Mouse (Mus musculus) heart, embryonic 13.5 days (tissue): ENCODE measurements around the gene Il1rapl2. TPM values are rescaled to one million over a fixed set of nuclear protein-coding genes. Genes with fewer than 3 reads are reported as not detected.

ENCODE experiments used
- ATAC-seq: fragments of 200-750 bp; cut with Nextera tagmentation; 2 replicates; pipeline ENCODE4 v1.8.0; 2017; ENCODE audit warnings: moderate TSS enrichment; ENCODE audit not compliant: insufficient number of reproducible peaks, low FRiP score, low TSS enrichment; ENCODE audit errors: extremely low read depth
- H3K27ac ChIP-seq: fragments of 300-500 bp; sonication (generic); replicated peaks from 2 replicates; pipeline ENCODE4 v1.5.1; 2015; ENCODE audit warnings: moderate library complexity, mild to moderate bottlenecking, inconsistent platforms
- H3K27me3 ChIP-seq: fragments of 300-500 bp; sonication (generic); replicated peaks from 2 replicates; pipeline ENCODE4 v1.6.1; 2015; ENCODE audit warnings: mild to moderate bottlenecking, inconsistent platforms
- H3K36me3 ChIP-seq: fragments of 300-500 bp; sonication (generic); 2 replicates; pipeline ENCODE4 v1.6.1; 2015; ENCODE audit warnings: mild to moderate bottlenecking, inconsistent platforms
- H3K4me1 ChIP-seq: fragments of 300-500 bp; sonication (generic); 2 replicates; pipeline ENCODE4 v1.6.1; 2015; ENCODE audit warnings: inconsistent platforms
- H3K4me2 ChIP-seq: fragments of 300-500 bp; sonication (generic); 2 replicates; pipeline ENCODE4 v1.6.1; 2015; ENCODE audit warnings: inconsistent platforms, mild to moderate bottlenecking, moderate library complexity
- H3K4me3 ChIP-seq: fragments of 300-500 bp; sonication (generic); 2 replicates; pipeline ENCODE4 v1.5.1; 2015; ENCODE audit warnings: moderate library complexity, mild to moderate bottlenecking, inconsistent platforms
- H3K9ac ChIP-seq: fragments of 300-500 bp; sonication (generic); 2 replicates; pipeline ENCODE4 v1.6.1; 2015; ENCODE audit warnings: inconsistent platforms, mild to moderate bottlenecking, moderate library complexity
- H3K9me3 ChIP-seq: fragments of 300-500 bp; sonication (generic); 2 replicates; pipeline ENCODE4 v1.6.1; 2016; ENCODE audit warnings: inconsistent platforms
- WGBS: fragments of 180-500 bp; shearing (Covaris S2); methylation state at CpG from one replicate; pipeline ENCODE4 v1.1.7; 2015; ENCODE audit warnings: mixed read lengths; 5-methylcytosine and 5-hydroxymethylcytosine counted together
- polyA plus RNA-seq: library from polyadenylated mRNA; unstranded; fragments of >200 nt; fragmentation: Nextera tagmentation; extraction: Ambion mirVana; gene quantifications from 2 replicates; pipeline ENCODE4 v1.2.1, GENCODE M21; 2015

Il1rapl2 gene
- polyA plus RNA-seq, 1 experiment from 2014 or later: not detected

- Histone ChIP-seq H3K9me3 (no peaks in the 10 kb centered on the region), H3K27ac (no peak overlapping the region), H3K9ac (no peak overlapping the region), H3K36me3 (no peaks in the 10 kb centered on the region), H3K4me3 (no peak overlapping the region), H3K4me2 (no peak overlapping the region), H3K27me3 (no peaks in the 10 kb centered on the region), H3K4me1 (no peaks in the 10 kb centered on the region)
- ATAC-seq: no peak
These were observed 1261.5 kb downstream of the Il1rapl2 start for GRCm38 (mm10) chrX:138831876-138832275.

GRCm38 (mm10) chrX:138833894-138834293, 1263.5 kb downstream of the Il1rapl2 start:
- no peaks in the 10 kb centered on the region for H3K27me3 ChIP-seq
- 55% methylated on average over 2 of the region's 2 CpGs for WGBS
- ATAC-seq: no peak

GRCm38 (mm10) chrX:138838381-138838780, 1268.0 kb downstream of the Il1rapl2 start:
- no peak for ATAC-seq
- H3K27me3 ChIP-seq: no peaks in the 10 kb centered on the region
- WGBS: 69% methylated on average over 3 of the region's 3 CpGs

More at GRCm38 (mm10) chrX:138833894-138834293, 1263.5 kb downstream of the Il1rapl2 start:
- no peaks in the 10 kb centered on the region for H3K9me3 ChIP-seq
- H3K4me1 ChIP-seq: no peaks in the 10 kb centered on the region
- no peak overlapping the region for H3K9ac ChIP-seq
- no peak overlapping the region for H3K4me2 ChIP-seq
- H3K4me3 ChIP-seq: no peak overlapping the region
- H3K36me3 ChIP-seq: no peaks in the 10 kb centered on the region
- H3K27ac ChIP-seq: no peak overlapping the region

More at GRCm38 (mm10) chrX:138838381-138838780, 1268.0 kb downstream of the Il1rapl2 start:
- H3K9ac ChIP-seq: no peak overlapping the region
- H3K27ac ChIP-seq: no peak overlapping the region
- no peak overlapping the region for H3K4me2 ChIP-seq
- no peaks in the 10 kb centered on the region for H3K36me3 ChIP-seq
- no peaks in the 10 kb centered on the region for H3K4me1 ChIP-seq
- H3K4me3 ChIP-seq: no peak overlapping the region
- no peaks in the 10 kb centered on the region for H3K9me3 ChIP-seq
